Mouse (Mus musculus) midbrain, embryonic 12.5 days (tissue): ENCODE results near the gene Usp43. TPM values are rescaled to one million over a fixed set of nuclear protein-coding genes. Genes with fewer than 3 reads are reported as not detected.

ENCODE experiments used
- polyA plus RNA-seq: library from polyadenylated mRNA; unstranded; fragments of >200 nt; fragmentation: Nextera tagmentation; extraction: Ambion mirVana; gene quantifications from 2 replicates; pipeline ENCODE4 v1.2.1, GENCODE M21; 2016

Usp43 gene
- polyA plus RNA-seq, 1 experiment from 2014 or later, result 0.71 TPM

Other genes with a start within 250 kb of the Usp43 start
- not detected in 2 replicates for gene Rcvrn, start 226.8 kb downstream of the Usp43 start, polyA plus RNA-seq
- gene Glp2r, start 151.0 kb downstream of the Usp43 start, polyA plus RNA-seq, result not detected in 2 replicates
- not detected in 2 replicates for gene Gsg1l2, start 147.5 kb downstream of the Usp43 start, polyA plus RNA-seq
- gene Dhrs7c, start 124.0 kb downstream of the Usp43 start, polyA plus RNA-seq, result not detected in 2 replicates
- gene Cfap52, start 43.5 kb upstream of the Usp43 start, polyA plus RNA-seq, result 0.57 and 1.2 TPM in 2 replicates
- gene Stx8, start 44.0 kb upstream of the Usp43 start, polyA plus RNA-seq, result 61.0 and 68.3 TPM in 2 replicates